Mouse (Mus musculus) urinary bladder, adult 2 months (tissue): Measurements from ENCODE around the gene Gpr39. TPM values are rescaled to one million over a fixed set of nuclear protein-coding genes. Genes with fewer than 3 reads are reported as not detected.

ENCODE experiments used
- DNase-seq: peaks from one replicate; pipeline ENCODE4 v3.0.0; 2022; ENCODE audit warnings: low spot score
- polyA plus RNA-seq: library from polyadenylated mRNA; depleted of rRNA; stranded (reverse); fragments of >200 nt; gene quantifications from 2 replicates; pipeline ENCODE4 v1.2.3, GENCODE M21; 2012

The Gpr39 gene
- polyA plus RNA-seq, 1 experiment: 35.9 TPM

DNA sequence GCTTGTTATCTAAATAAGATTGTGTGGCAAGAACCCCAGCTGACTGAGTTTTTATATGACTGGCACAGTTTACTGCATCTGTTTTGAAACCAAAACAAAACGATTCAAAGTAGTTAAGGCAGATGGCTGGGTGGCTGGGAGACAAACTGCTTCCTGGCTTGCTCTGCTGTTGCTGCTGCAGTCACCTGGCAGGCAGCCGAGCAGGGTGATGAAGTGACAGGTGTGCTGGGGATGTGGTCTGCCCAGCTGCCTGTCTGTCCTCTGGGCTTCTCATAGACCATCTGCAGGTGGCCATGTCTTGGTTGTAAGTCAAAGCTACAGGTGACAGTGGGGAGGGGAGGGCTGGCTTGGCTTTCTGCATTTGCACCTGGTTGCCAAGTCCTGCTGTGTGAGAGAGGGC is 131.6 kb downstream of the Gpr39 start:
- DNase-seq: no peak

DNA sequence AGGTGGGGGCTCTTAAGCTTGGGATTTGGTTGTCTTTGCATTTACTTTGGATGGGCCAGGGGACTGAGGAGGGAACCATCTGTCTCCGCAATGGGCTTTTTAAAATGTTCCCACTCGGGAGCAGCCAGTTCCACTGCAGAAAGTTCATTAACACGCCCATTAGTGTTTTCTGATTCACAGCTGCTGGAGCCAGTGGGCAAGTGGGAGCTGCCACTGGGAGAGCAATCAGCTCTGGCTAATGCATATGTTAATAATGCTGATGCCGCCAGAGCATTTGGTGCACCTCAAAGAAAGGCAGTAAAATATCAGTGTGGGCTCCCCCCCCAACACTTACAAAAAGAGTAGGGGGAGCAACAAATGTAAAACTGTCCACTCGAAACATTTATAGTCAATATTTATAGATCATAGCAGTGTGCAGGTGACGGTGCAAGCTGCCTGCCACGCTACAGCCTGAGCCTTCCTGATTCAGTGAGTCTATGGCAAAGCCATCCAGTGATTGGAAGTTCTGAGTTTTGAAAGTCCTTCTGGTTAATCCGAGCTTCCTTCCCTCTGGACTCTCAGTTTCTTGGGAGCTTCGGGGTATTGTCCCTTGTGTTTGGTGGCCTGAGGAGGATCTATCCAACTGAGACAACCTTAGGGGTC is 136.5 kb downstream of the Gpr39 start:
- DNase-seq: no peak

DNA sequence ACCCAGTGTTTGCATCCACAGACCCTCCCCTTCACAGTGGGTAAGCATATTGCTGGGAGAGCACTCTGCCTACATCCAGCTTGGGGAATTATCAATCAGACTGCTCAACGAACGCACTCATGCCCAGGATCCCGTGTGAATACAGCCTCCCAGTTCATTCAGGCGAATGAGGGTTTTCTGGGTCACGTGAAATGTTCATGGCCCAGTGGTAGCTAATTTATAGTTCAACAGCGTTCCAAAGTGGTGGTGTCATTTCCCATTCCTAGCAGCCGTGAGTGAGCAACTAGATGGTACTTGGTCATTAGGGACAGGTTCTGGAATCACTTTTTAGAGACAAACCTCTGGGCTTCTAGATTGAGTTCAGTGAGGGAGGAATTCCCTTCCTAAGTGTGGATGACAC is 144.3 kb downstream of the Gpr39 start:
- no peak for DNase-seq

DNA sequence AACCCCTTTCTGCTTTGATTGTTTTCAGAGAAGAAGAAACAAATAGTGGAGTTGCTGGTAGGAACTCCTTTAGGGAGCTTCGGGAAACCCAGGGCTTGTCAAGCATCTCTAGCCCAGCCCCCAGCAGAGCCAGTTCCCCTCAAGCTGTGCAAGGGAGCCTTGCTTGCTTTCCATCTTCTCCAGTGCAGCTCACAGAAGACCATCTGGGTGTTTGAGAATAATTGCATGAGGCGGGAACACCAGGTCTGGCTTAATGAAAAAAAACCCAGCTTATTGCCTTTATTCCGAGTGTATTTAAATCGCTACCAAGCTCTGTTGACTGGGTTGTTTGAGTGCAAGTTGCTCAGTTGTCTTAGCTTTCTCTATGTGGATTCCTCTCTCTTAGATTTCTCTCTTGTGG is 146.8 kb downstream of the Gpr39 start:
- DNase-seq: no peak

DNA sequence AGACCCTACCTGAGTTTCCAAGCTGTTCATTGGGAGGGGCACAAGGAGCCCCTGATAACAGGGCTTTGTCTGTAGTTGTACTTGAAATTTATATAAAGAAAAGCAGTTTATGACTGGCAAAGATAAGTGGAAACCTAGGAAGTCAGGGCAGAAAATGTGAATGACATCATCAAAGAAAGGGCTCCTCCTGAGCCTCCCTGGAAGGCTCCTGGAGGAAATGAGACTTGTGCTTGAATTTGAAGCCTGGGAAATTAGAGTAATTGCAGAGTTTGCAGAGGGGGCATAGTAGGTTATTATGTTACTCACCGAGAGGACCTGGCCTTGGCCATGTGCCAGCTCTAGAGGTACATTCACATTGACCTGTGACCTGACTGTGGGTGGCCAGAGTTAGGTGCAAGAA is 160.7 kb downstream of the Gpr39 start:
- no peak for DNase-seq

DNA sequence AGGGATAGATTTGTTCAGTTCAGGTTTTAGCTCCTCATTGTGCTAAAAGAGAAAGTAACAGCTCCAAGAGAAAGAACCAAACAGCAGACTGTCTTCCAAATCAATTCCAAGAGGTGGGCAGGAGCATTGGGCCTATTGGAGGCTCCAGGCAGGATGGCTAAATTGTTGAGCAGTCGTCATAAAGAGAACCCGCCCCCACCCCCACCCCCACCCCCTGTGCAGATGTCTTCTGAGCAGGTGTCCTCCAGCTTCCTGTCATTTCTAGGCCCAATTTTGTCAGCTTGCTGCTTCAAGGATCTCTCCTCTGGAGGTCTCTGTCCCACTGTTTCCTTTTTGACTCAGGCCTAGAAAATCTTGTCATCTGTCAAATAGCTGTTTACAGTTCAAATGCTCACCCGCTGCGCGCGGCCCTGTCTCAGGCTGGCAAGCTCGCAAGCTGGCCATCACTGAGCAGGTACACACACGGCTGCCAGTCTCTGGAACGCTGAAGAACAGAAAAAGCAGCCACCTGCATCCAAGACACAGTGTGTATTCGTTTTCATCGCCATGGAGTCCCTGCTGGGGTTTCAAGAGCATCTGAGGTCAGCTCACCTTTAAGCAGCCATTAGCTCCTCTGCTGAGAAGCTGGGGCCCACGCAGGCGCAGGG is 163.1 kb downstream of the Gpr39 start:
- no peak for DNase-seq

DNA sequence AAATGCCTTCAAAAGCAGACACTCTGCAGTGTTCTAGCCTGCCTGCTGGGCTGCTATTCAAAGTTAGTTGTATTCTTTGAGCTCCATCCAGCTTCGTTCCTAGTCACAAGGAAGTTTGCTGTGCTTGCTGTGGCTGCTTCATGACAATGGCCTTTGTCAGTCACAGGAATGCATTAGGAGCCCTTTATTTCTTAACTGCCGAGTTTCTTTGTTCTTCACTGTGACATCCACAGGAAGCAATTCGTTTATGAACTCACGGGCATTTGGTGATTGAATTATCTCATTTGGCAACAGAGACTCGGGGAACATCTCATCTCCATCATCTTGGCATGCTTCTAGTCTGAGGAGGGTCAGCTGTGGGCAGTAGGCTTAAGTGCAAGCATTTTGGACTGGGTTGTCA is 177.9 kb downstream of the Gpr39 start:
- no peak for DNase-seq

DNA sequence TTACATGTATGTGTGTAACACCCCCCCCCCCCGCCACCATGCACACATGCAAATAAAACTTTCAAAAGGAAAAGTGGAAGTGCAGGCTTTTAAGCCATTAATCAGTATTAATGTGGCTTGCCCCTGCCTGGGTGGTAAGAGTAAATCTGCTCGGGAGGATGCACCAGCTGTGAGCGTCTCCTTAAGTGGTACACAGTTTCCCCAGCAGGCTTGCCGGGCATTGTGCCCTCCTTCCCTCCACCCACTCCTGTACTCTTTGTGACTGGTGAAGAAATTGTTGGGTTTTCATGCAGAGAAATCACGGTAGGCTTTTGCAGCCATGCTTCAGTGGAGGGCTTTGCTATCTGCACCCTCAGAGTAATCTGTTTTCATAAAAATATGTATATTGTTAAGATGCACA is 181.8 kb downstream of the Gpr39 start:
- no peak for DNase-seq

DNA sequence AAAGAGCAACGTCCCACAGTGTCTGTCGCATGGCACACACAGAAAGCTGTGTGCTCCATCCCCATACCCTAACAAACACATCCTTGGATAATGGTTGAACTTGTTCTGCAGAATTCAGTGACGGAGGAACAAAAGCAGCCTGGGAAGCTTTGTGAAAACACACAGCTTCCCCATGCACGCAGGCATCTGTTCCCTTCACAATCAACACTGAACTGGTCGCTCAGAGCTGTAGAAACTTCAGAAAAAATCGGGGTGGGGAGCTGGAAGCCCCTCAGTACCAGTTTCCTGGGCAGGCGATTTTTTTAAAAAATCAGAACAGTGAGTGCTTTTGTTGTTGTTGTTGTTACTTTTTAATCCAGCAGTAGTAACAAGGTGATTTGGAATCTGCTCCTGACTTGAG is 193.3 kb downstream of the Gpr39 start:
- no peak for DNase-seq

DNA sequence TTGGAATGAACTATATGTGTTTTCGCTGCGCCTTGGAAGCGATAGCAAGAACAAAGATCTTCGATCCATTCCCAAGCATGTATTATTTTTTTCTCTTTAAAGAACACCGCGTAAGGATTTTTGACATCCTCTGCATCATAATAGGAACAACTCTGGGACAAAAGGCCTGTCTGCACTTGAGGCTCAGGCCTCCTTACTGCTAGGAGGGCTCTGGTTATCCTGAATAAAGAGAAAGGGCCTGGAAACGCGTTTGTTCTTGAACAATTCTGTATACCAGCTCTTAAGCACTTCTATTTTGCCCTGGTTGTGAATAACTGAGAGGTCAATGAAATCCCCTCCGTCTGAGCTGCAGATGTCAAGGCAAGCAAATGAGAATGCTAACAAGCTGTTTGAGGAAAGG is 216.4 kb downstream of the Gpr39 start:
- DNase-seq: no peak

DNA sequence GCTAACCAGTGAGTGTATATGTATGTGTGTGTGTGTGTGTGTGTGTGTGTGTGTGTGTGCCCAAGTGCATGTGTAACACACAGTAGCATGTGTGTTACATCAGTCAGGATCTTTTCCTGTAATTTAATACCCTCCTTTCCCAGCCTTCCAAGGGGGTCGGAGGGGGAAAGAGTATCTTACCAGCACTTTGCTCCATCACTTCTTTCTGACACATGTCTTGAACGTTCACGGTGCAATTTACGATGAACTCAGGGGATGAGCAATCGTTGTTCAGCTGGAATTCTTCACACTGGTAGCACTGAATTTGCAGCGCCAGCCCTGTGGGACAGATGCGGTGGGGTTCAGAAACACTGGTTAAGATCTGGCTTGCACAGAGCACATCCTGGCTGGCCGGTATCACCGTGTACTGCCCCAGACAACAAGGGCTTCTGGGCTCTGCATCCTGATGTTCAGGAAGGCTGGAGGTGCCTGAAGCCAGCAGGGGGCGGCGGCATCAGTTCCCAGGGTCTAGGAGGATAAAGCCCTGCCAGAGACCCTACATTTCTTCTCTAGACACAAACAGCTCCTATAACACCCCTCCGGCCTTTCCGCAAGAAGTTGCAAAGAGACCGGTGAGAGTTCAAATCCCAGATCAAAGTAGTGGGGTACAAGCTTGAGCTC is 233.5 kb downstream of the Gpr39 start:
- DNase-seq: no peak

DNA sequence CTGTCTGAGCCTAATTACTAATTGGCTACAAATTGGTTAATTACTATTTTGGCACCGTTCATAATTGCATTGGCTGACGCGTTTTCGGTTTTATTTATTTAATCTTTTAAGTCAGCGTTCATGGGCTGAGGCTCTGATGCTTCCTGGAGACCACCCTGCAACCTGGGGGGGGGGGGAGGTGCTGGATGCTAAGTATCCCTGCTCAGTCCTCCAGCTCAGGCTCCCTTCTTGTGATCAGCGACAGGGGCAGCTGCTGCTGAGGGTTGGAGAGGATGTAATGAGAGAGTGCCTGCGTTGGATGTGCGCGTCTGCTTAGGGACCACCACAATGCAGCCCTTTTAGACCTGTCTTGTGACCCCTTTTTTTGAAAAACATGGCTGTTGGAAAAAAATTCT is 234.1 kb downstream of the Gpr39 start:
- no peak for DNase-seq

DNA sequence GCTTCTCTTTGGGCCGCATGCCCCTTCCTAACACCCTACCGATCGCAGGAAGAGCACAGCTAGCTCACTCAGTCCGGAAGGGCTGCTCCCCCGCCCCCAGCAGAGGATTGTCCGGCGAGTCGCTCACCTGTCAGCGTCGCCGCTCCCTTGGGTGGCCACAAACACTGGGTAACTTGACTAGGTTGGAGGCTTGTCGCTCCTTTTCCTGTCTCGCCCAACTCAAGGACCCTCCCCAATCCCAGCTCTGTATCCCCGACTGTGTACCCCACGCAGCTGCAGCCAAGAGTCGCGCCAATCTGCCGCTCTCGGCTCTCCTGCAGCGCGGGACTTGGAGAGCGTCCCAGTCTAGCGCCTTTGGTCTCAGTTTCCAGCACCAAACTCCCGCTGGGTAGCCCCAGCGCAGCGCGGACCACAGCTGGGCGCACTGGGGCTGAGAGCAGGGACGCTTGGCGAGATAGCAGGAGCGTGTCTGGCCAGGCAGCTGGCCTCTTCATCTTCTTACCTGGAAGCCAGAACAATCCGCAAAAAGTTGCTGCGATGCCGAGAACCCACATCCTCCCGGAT is 234.6 kb downstream of the Gpr39 start:
- DNase-seq: peak; percentile 30

DNA sequence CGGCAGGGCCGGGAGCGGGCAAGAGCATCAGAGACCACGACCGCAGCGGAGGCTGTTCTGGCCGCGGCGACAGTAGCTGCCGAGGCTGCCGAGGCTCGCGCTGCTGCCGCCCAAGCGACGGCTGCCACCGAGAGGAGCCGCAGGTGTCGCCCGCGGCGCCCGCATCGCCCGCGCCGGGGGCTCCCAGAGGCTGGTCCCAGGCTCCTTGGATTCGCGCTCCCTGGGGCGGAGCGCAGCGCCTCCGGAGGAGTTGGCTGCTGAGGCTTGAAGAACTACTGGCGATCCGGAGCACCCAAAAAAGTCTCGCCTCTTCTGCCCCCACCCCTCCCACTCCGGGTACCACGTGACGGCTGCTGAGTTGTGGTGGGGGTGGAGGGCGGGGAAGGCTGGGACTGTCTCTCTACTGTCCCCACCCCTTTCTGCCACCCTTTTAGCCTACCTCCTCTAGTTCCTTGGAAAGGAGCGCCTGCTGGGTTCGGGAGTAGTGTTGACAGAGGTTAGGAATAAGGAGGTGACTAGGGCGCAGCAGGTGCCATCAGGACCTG is 235.2 kb downstream of the Gpr39 start:
- peak; percentile 27 for DNase-seq

DNA sequence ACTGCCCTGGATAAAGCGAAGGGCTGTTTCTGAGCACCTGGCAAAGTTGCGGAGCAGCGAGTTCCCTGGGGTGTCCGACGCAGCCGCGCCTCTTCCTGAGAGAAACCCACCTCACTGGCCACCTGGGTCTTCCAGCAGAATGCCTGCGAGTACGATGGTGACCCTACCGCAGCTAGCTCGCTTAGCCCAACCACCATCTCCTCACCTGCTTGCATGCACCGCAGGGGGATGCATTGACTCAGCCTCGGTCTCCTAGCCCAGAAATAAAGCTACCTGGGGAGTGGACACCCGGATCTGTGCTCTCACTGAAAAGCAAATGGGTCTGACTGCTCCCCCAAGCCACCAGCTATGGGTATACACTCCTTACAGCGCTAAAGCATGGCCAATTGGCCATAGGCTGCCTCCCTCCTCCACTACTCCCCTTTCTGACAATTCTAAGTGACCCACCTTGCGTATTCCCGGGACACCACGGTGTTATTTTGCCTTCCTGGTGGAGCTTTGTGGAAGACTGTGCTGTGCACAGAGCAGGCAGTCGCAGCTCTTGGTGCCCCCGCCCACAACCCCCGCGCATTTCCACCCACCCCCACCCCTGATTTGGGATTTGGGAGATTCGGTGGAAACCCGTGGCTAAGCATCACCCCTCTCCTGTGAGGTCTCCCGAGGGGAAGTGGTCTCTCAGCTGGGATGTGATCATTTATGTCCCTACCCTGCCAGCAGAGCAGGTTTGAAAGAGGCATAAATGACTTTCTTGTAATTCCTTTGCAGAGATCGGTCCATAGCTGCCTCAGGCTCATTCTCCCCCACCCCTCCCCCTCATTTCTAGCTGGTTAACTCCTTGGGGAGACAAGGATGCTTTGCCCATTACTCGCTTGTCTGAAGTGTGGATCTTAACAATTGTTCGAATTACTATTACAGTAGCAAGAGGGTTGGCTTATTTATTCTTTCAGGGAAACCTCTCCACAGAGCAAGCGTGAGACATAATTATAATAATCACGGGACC is 236.1 kb downstream of the Gpr39 start, which contains the start of gene Lypd1:
Gene Lypd1 (minus strand): TSS at position 501 of the 1,000 bp plus-strand sequence.
- no peak for DNase-seq

DNA sequence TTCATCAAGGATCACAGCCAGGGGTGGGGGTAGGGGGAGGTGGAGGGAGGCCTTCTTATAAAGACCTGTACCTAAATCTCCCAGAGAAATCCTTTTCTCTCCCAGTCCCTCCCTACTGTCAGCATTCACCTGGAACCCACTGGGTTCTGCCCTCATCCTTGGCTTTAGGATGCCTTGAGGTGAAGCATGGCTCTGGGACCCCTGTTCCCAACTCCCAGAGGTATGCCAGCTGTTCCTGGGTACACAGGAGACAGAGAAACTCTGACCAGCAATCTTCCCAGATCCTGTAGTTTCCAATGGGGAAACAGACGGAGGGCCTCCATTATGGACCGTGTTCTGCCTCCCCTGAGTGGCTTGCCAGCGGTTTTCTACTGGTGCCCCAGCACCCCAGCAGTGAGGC is 243.9 kb downstream of the Gpr39 start:
- DNase-seq: no peak

DNA sequence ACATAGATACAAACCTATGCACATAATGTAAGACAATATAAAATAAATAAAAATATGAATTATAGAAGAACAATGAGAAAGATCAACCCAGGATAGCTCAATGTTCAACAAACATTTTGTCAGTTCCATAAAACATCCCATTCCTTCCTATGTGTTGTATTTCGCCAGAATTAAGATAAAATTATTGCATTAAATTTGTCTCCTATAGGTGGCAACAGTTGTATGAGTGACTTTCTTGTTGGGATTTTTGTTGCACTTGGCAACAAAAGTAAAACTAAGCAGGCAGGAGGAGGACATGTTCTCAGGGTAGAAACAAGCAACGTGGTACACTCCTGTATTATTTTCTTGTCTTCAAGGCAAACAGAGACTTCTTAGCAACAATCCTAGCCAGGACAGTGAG is 246.3 kb downstream of the Gpr39 start:
- no peak for DNase-seq
